Mouse (Mus musculus) lung, adult 18-20 months (tissue): ENCODE measurements around the gene Mrpl3.
"Not testable (repeated sequence)": the region's sequence is repeated elsewhere in the genome, so short reads cannot be mapped to it uniquely, and the experiment has no call there.

ENCODE experiments used
- DNase-seq, 2 experiments: peaks; one replicate each; pipeline ENCODE4 v3.0.0; 2022; ENCODE audit warnings: mixed read lengths in 2 of 2

Gene Mrpl3

GRCm38 (mm10) chr9:105053147-105053557, at the start of gene Mrpl3:
TSS of gene Mrpl3 (plus strand) at chr9:105053239.
- DNase-seq = peak; percentile 78 to 82

- DNase-seq = no peak
Measured at GRCm38 (mm10) chr9:105010721-105011120, 42.3 kb upstream of the Mrpl3 start.

DNA sequence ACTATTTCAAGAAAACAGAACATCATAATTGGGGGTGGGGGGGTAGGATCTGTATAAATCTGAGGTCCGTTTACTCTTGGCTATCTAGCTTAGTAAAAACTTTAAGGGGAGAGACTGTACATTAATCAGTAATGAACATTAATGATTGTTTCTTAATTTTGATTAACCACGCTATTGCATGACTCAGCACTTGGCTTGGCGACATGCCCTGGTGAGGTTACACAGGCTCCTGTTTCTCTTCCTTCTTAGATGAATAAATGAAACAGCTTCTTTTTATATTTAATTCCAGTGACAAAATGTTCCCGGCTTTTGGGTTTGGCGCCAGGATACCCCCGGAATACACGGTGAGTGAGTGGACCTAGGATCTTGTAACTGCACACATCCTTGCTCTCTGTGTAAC, 34.9 kb upstream of the Mrpl3 start:
- no peak for DNase-seq

DNA sequence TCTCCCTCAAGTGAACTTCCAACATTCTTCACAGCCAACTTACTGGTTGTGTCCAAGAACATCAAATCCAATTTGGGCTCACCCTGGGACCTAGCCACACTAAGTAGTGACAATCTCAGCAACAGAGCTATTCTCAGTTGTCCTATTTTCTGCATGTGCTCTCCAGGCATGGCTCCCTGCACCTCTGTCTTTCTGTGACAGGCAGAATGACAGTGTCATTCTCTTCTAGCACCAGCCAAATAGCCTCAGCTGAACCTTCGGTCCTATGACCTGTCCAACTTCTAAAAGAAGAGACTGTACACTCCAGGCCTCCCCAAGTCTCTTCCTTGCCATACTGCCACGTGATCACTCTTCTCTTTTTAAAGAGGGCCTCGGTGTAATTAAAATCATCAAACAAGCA, 24.7 kb upstream of the Mrpl3 start:
- DNase-seq = no peak

DNA sequence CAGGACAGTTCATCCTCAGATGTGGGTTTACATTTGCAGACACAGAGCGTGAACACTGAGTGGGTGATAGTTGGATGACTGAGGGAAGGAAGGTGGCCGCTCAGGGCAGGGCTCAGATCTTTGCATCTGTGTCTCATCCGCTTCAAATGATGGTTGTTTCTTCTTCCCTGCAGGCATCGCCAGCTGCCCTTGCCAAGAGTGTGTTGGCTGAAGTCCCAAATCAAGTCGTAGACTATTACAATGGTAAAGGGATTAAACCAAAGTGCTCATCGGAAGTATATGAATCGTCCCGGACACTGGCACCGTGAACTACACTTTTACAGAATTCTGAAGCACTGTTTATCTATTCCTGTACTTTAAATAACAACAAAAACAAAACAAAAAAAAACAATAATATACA, 20.5 kb upstream of the Mrpl3 start:
- DNase-seq = no peak

GRCm38 (mm10) chr9:105033641-105034040, 19.4 kb upstream of the Mrpl3 start:
- no peak for DNase-seq

DNA sequence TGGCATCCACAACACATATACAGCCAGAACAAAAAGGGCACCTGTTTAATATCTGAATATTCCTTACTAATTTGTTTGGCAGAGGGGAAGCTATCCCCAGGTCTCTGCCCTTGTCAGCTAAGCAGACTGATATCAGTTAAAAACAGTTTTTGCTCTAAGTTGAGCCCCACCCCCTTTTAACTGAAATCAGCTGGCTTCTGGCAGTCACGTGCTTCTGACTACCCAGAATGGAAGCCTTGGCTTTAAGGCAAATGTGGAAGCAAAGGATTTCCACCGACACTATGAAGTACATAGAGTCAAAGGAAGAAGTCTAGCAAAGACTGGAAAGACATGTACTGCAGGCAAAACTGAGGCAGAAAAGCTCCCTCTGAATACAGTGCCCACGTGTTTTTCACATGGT, 15.2 kb upstream of the Mrpl3 start:
- DNase-seq = no peak

DNA sequence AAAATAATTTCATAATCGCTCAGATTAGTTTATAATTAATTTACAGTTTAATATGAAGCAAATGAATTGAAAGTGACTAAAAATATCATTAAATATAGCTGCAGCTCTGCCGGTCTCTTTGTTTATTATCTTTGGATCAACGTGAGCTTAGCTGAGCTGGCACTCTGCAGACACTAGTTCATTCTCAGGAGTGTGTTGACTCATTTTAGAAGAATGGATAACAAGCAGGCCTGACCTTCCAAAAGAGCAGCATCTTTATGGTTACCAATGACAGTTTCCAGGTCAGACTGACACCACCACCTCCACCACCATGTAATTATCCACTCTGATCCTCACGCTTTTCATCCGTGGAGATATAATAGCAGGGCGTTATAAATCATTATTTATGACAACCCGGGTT, 7.0 kb upstream of the Mrpl3 start:
- no peak for DNase-seq

DNA sequence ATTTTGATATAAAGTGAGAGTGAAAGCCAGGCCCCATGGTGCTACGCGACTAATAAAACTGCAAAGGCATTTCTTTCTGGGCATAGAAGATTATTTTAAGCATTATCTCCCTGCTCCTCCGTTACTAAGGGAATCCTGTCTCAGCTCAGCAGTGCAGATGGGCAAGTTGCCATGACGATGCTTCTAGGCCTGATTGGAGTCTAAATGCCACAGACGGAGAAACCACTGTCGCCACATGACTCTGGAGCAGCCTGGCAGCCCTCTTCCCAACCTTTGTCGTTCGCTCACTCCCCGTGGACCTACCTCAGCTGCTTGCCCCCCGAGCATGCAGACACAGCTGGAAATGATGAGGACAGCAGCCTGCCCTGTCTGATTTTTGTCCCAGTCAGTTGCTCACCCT, 4.7 kb upstream of the Mrpl3 start:
- no peak for DNase-seq

DNA sequence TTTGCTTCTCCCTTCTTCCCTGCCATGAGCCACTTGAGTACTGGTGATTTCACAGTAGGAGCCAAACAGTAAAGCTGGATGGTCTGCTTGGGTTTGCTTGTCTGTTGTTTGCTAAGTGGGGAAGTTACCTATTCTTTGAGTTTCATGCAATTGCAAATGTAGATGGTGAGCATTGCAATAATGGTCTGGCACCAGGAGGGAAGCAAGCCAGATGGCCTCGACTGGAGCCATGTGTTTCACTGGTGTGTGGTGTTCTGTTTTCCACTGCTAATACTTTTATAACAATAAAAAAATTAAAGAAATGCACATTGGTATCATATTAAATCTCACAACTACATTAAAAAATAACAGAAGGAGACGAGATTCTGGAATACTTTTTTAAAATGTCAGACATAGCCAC, 3.4 kb upstream of the Mrpl3 start:
- no peak for DNase-seq

- DNase-seq = no peak
Measured at GRCm38 (mm10) chr9:105050257-105050656, 2.8 kb upstream of the Mrpl3 start.

- DNase-seq = no peak
Measured at GRCm38 (mm10) chr9:105053812-105054211, 773 bp downstream of the Mrpl3 start.

- no peak for DNase-seq
Measured at GRCm38 (mm10) chr9:105069106-105069505, 16.1 kb downstream of the Mrpl3 start.

- DNase-seq = peak; percentile 15 to 58
Measured at GRCm38 (mm10) chr9:105072991-105073748, 20.1 kb downstream of the Mrpl3 start.

DNA sequence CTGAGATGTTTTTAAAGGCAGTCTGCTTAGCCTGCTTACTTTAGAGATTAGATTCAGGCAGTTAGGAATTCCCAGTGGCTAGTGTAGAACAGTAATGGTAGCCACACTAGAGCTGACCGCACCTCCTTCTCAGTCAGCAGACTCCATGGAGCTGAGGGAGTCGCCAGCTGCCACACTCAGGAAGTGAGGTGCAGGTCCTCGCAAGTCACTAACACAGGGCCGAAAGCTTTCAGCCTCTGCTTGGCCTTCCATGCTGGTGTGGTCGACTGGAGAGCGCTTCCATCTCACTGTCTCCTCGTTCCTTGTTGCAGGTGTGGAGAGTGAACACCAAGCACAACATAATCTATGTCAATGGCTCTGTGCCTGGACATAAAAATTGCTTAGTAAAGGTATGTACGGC, 21.8 kb downstream of the Mrpl3 start:
- DNase-seq = no peak

GRCm38 (mm10) chr9:105076756-105077424, 23.9 kb downstream of the Mrpl3 start:
- no peak for DNase-seq

DNA sequence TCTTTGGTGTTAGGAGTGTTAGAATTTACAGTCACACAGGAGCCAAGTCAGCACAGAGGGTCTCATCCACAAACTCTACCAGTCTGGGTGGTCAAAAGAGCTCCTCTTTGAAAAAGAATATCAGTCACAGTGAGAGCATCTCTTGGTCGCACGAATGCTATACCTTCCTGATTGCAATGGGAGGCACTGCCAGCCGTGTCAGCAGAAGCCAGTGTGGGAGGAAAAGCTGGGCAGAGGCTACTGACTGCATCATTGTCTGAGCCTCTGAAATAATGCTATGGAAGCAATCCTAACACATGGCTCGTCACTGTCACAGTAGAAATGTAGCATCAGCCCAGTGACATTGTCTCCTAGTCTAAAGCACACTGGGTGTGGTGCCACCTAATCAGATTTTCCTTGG, 25.4 kb downstream of the Mrpl3 start:
- DNase-seq = no peak

DNA sequence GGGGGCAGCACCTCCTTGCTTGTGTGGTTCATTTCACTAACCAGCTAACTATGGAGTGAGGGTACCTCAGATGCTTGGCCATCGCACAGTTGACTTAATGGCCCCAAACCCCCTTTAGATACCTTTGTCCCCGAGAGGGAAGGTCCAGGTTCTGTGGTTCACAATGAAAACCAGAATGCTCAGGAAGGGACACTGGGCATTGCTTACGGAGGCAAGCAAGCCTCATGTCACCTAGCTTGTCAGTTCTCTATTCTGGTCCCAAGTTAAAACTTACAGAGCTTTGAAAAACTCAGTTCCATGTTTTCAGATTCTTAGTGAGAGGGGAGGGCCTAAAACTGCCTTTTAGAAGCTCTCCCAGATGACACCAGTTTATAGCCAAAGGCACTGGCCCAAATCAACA, 27.2 kb downstream of the Mrpl3 start:
- no peak for DNase-seq

DNA sequence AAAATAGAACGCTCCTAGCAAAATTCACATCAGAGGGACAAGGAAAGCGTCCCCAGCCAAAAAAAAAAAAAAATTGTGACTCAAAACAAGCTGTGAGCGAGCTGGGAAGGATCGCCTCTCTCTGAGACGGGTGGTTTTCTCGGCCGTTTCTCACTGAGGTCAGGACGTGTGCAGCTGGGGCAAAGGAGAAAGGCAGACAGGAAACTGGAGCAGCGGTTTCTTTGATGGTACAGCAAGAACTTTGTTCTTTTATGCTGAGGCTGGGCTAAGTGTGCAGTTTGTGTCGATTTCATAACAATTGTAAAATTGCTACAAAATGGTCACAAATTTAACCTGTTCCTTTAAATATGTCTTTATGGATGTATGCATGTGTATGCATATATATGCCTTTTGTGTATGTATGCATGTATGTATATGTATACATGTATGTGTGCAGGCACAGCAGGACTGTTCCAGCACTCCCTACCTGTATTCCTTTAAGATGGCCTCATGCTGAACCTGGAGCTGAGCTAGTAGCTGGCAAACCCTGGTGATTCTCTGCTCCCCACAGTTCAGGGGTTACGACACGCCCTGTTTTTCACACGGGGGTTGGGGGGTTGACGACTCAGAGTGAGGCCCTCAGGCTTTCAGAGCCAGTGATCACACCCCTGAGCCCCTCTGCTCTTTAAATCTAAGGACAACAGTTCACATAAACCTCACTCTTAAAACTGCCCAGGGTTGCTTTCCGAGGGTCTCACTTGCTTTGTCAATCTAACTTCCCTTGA, 48.0 kb downstream of the Mrpl3 start:
- no peak for DNase-seq

DNA sequence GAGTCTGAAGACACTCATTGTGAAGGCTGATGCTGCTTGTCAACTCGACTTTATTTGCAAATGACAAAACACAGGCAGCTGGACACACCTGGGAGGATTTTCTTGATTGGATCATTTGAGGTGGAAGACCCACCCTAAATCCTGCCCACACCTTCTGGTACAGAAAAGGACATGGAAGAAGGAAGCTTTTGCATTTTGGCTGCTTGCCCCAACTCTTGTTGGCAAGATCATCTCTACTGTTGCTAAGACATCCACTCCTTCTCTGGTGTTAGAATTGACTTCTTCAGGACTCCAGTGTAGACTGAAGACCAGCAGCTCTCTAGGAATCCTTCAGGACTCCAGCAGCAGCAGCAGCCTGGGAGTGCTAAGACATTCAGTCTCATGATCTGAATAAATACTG, 48.9 kb downstream of the Mrpl3 start:
- DNase-seq = no peak

- no peak for DNase-seq
Measured at GRCm38 (mm10) chr9:105103893-105104292, 50.9 kb downstream of the Mrpl3 start.

- DNase-seq = not testable (repeated sequence)
Measured at GRCm38 (mm10) chr9:105125206-105125605, 72.2 kb downstream of the Mrpl3 start.
